Mouse (Mus musculus): ENCODE measurements around the gene Hacd2. TPM values are rescaled to one million over a fixed set of nuclear protein-coding genes. Genes with fewer than 3 reads are reported as not detected.

Hacd2 gene
- polyA plus RNA-seq, 1 experiment from 2014 or later: 61.8 TPM

GRCm38 (mm10) chr16:34986211-34986825 lies 35.9 kb upstream of the Hacd2 start:
- Histone ChIP-seq H3K27ac (replicated peaks; ENCODE audit: low read depth, low read length) (no peak overlapping the region), H3K9ac (ENCODE audit: low read depth, low read length) (no peak overlapping the region), H3K4me1 (ENCODE audit: control insufficient read depth, insufficient read depth, low read length) (peaks cover 1% of the 10 kb centered on the region; the same call in 1 of the 2 replicates), H3K27me3 (replicated peaks; ENCODE audit: control insufficient read depth, insufficient read depth, low read length) (no peaks in the 10 kb centered on the region), H3K4me2 (ENCODE audit: low read depth, low read length) (no peak overlapping the region), H3K36me3 (ENCODE audit: control insufficient read depth, insufficient read depth, low read length) (no peaks in the 10 kb centered on the region), H3K4me3 (ENCODE audit: low read depth, low read length) (no peak overlapping the region), H3K9me3 (ENCODE audit: control insufficient read depth, low read length) (no peaks in the 10 kb centered on the region)
- 91% methylated on average over 13 of the region's 13 CpGs for WGBS
- ATAC-seq (ENCODE audit: low read depth) (no peak), DNase-seq (ENCODE audit: low spot score) (no peak)

GRCm38 (mm10) chr16:34991365-34991764 lies 30.9 kb upstream of the Hacd2 start:
- Histone ChIP-seq H3K36me3 (ENCODE audit: control insufficient read depth, insufficient read depth, low read length) (no peaks in the 10 kb centered on the region), H3K9me3 (ENCODE audit: control insufficient read depth, low read length) (no peaks in the 10 kb centered on the region), H3K4me1 (ENCODE audit: control insufficient read depth, insufficient read depth, low read length) (peaks cover 19% of the 10 kb centered on the region), H3K9ac (ENCODE audit: low read depth, low read length) (no peak overlapping the region), H3K4me3 (ENCODE audit: low read depth, low read length) (no peak overlapping the region), H3K27ac (replicated peaks; ENCODE audit: low read depth, low read length) (no peak overlapping the region), H3K4me2 (ENCODE audit: low read depth, low read length) (no peak overlapping the region), H3K27me3 (replicated peaks; ENCODE audit: control insufficient read depth, insufficient read depth, low read length) (no peaks in the 10 kb centered on the region; the same call in 1 of the 2 replicates)
- ATAC-seq (ENCODE audit: low read depth): no peak
- 63% methylated on average over 3 of the region's 3 CpGs for WGBS
- DNase-seq (ENCODE audit: low spot score): no peak

GRCm38 (mm10) chr16:34992854-34993253 lies 29.4 kb upstream of the Hacd2 start:
- WGBS: 85% methylated on average over 5 of the region's 5 CpGs
- DNase-seq (ENCODE audit: low spot score) (no peak), ATAC-seq (ENCODE audit: low read depth) (no peak)
- Histone ChIP-seq H3K4me2 (ENCODE audit: low read depth, low read length) (no peak overlapping the region), H3K9ac (ENCODE audit: low read depth, low read length) (no peak overlapping the region), H3K9me3 (ENCODE audit: control insufficient read depth, low read length) (no peaks in the 10 kb centered on the region), H3K4me3 (ENCODE audit: low read depth, low read length) (no peak overlapping the region), H3K4me1 (ENCODE audit: control insufficient read depth, insufficient read depth, low read length) (peaks cover 22% of the 10 kb centered on the region), H3K36me3 (ENCODE audit: control insufficient read depth, insufficient read depth, low read length) (no peaks in the 10 kb centered on the region), H3K27ac (replicated peaks; ENCODE audit: low read depth, low read length) (no peak overlapping the region), H3K27me3 (replicated peaks; ENCODE audit: control insufficient read depth, insufficient read depth, low read length) (no peaks in the 10 kb centered on the region; the same call in 1 of the 2 replicates)

GRCm38 (mm10) chr16:34993694-34994330 lies 28.4 kb upstream of the Hacd2 start:
- Histone ChIP-seq H3K4me1 (ENCODE audit: control insufficient read depth, insufficient read depth, low read length) (peaks cover 22% of the 10 kb centered on the region), H3K27ac (replicated peaks; ENCODE audit: low read depth, low read length) (no peak overlapping the region), H3K36me3 (ENCODE audit: control insufficient read depth, insufficient read depth, low read length) (no peaks in the 10 kb centered on the region), H3K9me3 (ENCODE audit: control insufficient read depth, low read length) (no peaks in the 10 kb centered on the region), H3K9ac (ENCODE audit: low read depth, low read length) (no peak overlapping the region), H3K4me3 (ENCODE audit: low read depth, low read length) (no peak overlapping the region), H3K4me2 (ENCODE audit: low read depth, low read length) (no peak overlapping the region), H3K27me3 (replicated peaks; ENCODE audit: control insufficient read depth, insufficient read depth, low read length) (no peaks in the 10 kb centered on the region; the same call in 1 of the 2 replicates)
- DNase-seq (ENCODE audit: low spot score): no peak
- 77% methylated on average over 10 of the region's 10 CpGs for WGBS
- ATAC-seq (ENCODE audit: low read depth): no peak

- H3K4me1 ChIP-seq (ENCODE audit: control insufficient read depth, insufficient read depth, low read length): peaks cover 22% of the 10 kb centered on the region
- H3K4me2 ChIP-seq (ENCODE audit: low read depth, low read length): no peak overlapping the region
- no peak overlapping the region for H3K9ac ChIP-seq (ENCODE audit: low read depth, low read length)
- DNase-seq (ENCODE audit: low spot score) (no peak), ATAC-seq (ENCODE audit: low read depth) (no peak)
- no peak overlapping the region for H3K27ac ChIP-seq (replicated peaks; ENCODE audit: low read depth, low read length)
- WGBS: 72% methylated on average over 9 of the region's 9 CpGs
- H3K27me3 ChIP-seq (replicated peaks; ENCODE audit: control insufficient read depth, insufficient read depth, low read length): no peaks in the 10 kb centered on the region; the same call in 1 of the 2 replicates
- no peaks in the 10 kb centered on the region for H3K36me3 ChIP-seq (ENCODE audit: control insufficient read depth, insufficient read depth, low read length)
- H3K4me3 ChIP-seq (ENCODE audit: low read depth, low read length): no peak overlapping the region
- no peaks in the 10 kb centered on the region for H3K9me3 ChIP-seq (ENCODE audit: control insufficient read depth, low read length)
Observed at GRCm38 (mm10) chr16:34994641-34995141, 27.5 kb upstream of the Hacd2 start.

GRCm38 (mm10) chr16:34996133-34996532 lies 26.1 kb upstream of the Hacd2 start:
- H3K27ac ChIP-seq (replicated peaks; ENCODE audit: low read depth, low read length): peak overlapping the region; percentile 28; the same call in 1 of the 2 replicates
- no peaks in the 10 kb centered on the region for H3K36me3 ChIP-seq (ENCODE audit: control insufficient read depth, insufficient read depth, low read length)
- 0 out of 2 replicates have a peak, but pooled peaks have one; percentile 74 for ATAC-seq (ENCODE audit: low read depth)
- no peaks in the 10 kb centered on the region; the same call in 1 of the 2 replicates for H3K27me3 ChIP-seq (replicated peaks; ENCODE audit: control insufficient read depth, insufficient read depth, low read length)
- H3K4me3 ChIP-seq (ENCODE audit: low read depth, low read length): no peak overlapping the region
- no peak overlapping the region for H3K9ac ChIP-seq (ENCODE audit: low read depth, low read length)
- no peaks in the 10 kb centered on the region for H3K9me3 ChIP-seq (ENCODE audit: control insufficient read depth, low read length)
- DNase-seq (ENCODE audit: low spot score): peak; percentile 88
- WGBS: 37% methylated on average over 5 of the region's 5 CpGs
- peaks cover 31% of the 10 kb centered on the region for H3K4me1 ChIP-seq (ENCODE audit: control insufficient read depth, insufficient read depth, low read length)
- H3K4me2 ChIP-seq (ENCODE audit: low read depth, low read length): no peak overlapping the region

GRCm38 (mm10) chr16:34997052-34997451 lies 25.2 kb upstream of the Hacd2 start:
- DNase-seq (ENCODE audit: low spot score): no peak
- peaks cover 27% of the 10 kb centered on the region for H3K4me1 ChIP-seq (ENCODE audit: control insufficient read depth, insufficient read depth, low read length)

GRCm38 (mm10) chr16:34997576-34997975 lies 24.7 kb upstream of the Hacd2 start:
- H3K4me1 ChIP-seq (ENCODE audit: control insufficient read depth, insufficient read depth, low read length): peaks cover 27% of the 10 kb centered on the region
- WGBS: 71% methylated on average over 10 of the region's 10 CpGs
- DNase-seq (ENCODE audit: low spot score) (no peak), ATAC-seq (ENCODE audit: low read depth) (no peak)
- no peak overlapping the region for H3K9ac ChIP-seq (ENCODE audit: low read depth, low read length)
- no peak overlapping the region for H3K4me3 ChIP-seq (ENCODE audit: low read depth, low read length)
- H3K36me3 ChIP-seq (ENCODE audit: control insufficient read depth, insufficient read depth, low read length): no peaks in the 10 kb centered on the region
- H3K4me2 ChIP-seq (ENCODE audit: low read depth, low read length): no peak overlapping the region
- H3K27ac ChIP-seq (replicated peaks; ENCODE audit: low read depth, low read length): no peak overlapping the region
- H3K9me3 ChIP-seq (ENCODE audit: control insufficient read depth, low read length): no peaks in the 10 kb centered on the region
- no peaks in the 10 kb centered on the region for H3K27me3 ChIP-seq (replicated peaks; ENCODE audit: control insufficient read depth, insufficient read depth, low read length)

More at GRCm38 (mm10) chr16:34997052-34997451, 25.2 kb upstream of the Hacd2 start:
- WGBS: 62% methylated on average over 4 of the region's 4 CpGs
- H3K9me3 ChIP-seq (ENCODE audit: control insufficient read depth, low read length): no peaks in the 10 kb centered on the region
- H3K9ac ChIP-seq (ENCODE audit: low read depth, low read length): no peak overlapping the region
- no peak overlapping the region for H3K27ac ChIP-seq (replicated peaks; ENCODE audit: low read depth, low read length)
- H3K36me3 ChIP-seq (ENCODE audit: control insufficient read depth, insufficient read depth, low read length): no peaks in the 10 kb centered on the region
- H3K4me3 ChIP-seq (ENCODE audit: low read depth, low read length): no peak overlapping the region
- H3K4me2 ChIP-seq (ENCODE audit: low read depth, low read length): no peak overlapping the region
- no peaks in the 10 kb centered on the region for H3K27me3 ChIP-seq (replicated peaks; ENCODE audit: control insufficient read depth, insufficient read depth, low read length)
- no peak for ATAC-seq (ENCODE audit: low read depth)

All from embryonic facial prominence, embryonic 14.5 days (tissue).